Mouse (Mus musculus): Measurements from ENCODE around the gene Rnf111.

The Rnf111 gene

GRCm38 (mm10) chr9:70392563-70392907 is 111.0 kb downstream of the Rnf111 start:
- DNase-seq (ENCODE audit: low spot score): peak; percentile 79

GRCm38 (mm10) chr9:70391660-70392562 is 111.6 kb downstream of the Rnf111 start:
- no peak for DNase-seq (ENCODE audit: low spot score)

GRCm38 (mm10) chr9:70391042-70391441 is 112.5 kb downstream of the Rnf111 start:
- no peak for DNase-seq (ENCODE audit: low spot score)

- DNase-seq (ENCODE audit: low spot score): no peak
Measured at GRCm38 (mm10) chr9:70389548-70389947, 114.0 kb downstream of the Rnf111 start.

- no peak for DNase-seq (ENCODE audit: low spot score)
Measured at GRCm38 (mm10) chr9:70387410-70388119, 116.0 kb downstream of the Rnf111 start.

- DNase-seq (ENCODE audit: low spot score): no peak
Measured at GRCm38 (mm10) chr9:70384958-70385728, 118.4 kb downstream of the Rnf111 start.

- DNase-seq (ENCODE audit: low spot score): no peak
Measured at GRCm38 (mm10) chr9:70384494-70384893, 119.0 kb downstream of the Rnf111 start.

GRCm38 (mm10) chr9:70383750-70384149 is 119.8 kb downstream of the Rnf111 start:
- DNase-seq (ENCODE audit: low spot score): no peak

- no peak for DNase-seq (ENCODE audit: low spot score)
Measured at GRCm38 (mm10) chr9:70382091-70382490, 121.4 kb downstream of the Rnf111 start.

GRCm38 (mm10) chr9:70379502-70380467 is 123.7 kb downstream of the Rnf111 start:
- DNase-seq (ENCODE audit: low spot score): no peak
